Mouse (Mus musculus) activated CD4-positive, CD25-positive, alpha-beta regulatory T cell, adult 4 months (primary cell): Measurements from ENCODE around the gene Pex12. TPM values are rescaled to one million over a fixed set of nuclear protein-coding genes. Genes with fewer than 3 reads are reported as not detected.
"Not testable (repeated sequence)": the region's sequence is repeated elsewhere in the genome, so short reads cannot be mapped to it uniquely, and the experiment has no call there.

Source experiments
- ATAC-seq: one replicate; pipeline ENCODE4 v1.8.0; 2017
- polyA plus RNA-seq, 2 experiments: library from polyadenylated mRNA; unstranded; fragments of 100-300 nt; shearing (Covaris generic); gene quantifications; one replicate each; pipeline ENCODE4 v1.2.1; 2017

Gene Pex12
- 10 to 100 TPM; 12.2 to 16.4 TPM for polyA plus RNA-seq

GRCm38 (mm10) chr11:83302526-83303251 lies at the start of gene Pex12:
TSS of gene Pex12 (minus strand) at chr11:83302586.
- peak; percentile 79 for ATAC-seq

DNA sequence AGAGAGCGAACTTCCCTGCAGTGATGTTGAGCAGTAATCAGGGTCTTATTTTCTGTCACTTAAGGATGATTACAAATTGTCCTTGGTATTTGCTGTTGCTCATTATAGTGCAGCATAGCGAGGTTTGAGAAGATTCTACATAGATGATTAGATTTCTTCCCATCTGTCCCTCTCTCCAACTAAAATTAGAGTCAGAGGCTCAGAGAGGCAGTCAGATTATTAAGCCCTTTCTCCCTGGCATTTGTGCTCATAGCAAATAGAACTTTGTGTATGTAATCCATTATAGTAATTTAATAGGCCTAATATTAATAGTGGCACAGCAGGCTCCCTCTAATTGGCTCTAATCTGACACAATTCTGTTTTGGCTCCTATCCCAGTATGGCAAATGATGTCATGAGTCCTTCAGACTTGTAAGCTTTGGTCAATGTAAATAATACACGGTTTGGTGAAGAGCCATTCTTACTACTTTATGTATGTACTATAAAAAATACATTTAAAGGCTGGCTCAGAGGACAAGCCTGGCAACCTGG lies 39.4 kb upstream of the Pex12 start:
- no peak for ATAC-seq

GRCm38 (mm10) chr11:83339705-83340104 lies 37.3 kb upstream of the Pex12 start:
- ATAC-seq: no peak

GRCm38 (mm10) chr11:83335826-83336225 lies 33.4 kb upstream of the Pex12 start:
- no peak for ATAC-seq

GRCm38 (mm10) chr11:83327427-83327826 lies 25.0 kb upstream of the Pex12 start:
- ATAC-seq: no peak

- ATAC-seq: not testable (repeated sequence)
Measured at GRCm38 (mm10) chr11:83326692-83327091, 24.3 kb upstream of the Pex12 start.

DNA sequence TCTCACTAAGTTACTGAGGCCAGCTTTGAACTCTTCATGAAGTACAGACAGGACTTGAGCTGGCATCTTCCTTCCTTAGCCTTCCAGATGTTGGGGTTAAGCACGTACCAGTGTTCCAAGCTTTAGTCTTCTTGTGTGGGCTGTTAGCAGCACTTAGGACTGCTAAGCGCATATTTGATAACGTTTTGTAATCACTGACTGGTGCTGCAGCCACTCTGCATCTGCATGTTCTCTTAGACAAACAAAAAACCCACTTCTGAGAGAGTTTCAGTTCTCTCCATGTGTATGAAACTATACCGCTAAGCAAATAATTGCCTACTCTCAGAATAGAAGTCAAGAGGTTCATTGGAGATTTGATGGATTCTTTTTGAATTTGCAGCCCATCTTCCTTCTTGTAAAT lies 16.7 kb upstream of the Pex12 start:
- no peak for ATAC-seq

DNA sequence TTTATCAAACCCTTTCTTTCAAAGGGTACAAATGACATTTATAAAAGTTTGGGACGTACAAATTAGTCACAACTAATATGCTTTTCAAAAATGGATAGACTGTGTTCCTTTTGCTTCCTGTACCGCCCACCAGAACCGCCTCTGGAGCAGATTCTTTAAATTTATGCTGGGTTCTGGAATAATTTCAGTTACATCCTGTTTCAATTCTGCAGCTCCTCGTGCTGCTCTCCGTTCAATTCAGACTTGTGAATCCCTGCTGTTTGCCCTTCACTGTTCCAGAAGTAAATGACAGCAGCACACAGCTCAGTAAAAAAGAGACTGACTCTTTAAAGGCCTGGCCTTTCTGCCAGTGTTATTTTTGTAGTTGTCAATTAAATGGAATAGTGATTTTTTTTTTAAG lies 10.1 kb upstream of the Pex12 start:
- ATAC-seq: no peak

DNA sequence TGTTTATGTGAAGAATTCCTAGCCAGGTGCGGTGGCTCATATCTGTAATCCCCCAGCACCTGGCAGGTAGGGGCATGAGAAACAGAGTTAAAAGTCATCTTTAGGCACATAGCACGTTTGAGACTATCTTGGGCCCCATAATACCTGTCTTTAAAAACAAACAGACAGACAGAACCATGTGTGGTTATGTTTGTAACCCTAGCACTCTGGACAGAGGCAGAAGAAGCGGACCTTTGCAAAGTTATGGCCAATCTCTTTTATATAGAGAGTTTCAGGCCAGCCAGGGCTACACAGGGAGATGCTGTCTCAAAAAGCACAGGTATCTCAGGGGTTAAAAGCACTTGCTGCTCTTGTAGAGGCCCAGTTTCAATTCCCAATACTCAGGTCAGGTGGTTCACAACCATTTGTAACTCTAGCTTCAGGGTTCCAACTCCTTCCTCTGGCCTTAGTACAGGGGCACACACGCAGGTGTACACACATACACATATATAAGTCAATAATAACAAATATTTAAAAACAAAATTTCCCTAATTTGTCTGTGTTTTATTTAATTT lies 4.4 kb upstream of the Pex12 start:
- ATAC-seq: no peak

- ATAC-seq: no peak
Measured at GRCm38 (mm10) chr11:83304485-83304884, 2.1 kb upstream of the Pex12 start.

- ATAC-seq: no peak
Measured at GRCm38 (mm10) chr11:83303751-83304150, 1.4 kb upstream of the Pex12 start.

DNA sequence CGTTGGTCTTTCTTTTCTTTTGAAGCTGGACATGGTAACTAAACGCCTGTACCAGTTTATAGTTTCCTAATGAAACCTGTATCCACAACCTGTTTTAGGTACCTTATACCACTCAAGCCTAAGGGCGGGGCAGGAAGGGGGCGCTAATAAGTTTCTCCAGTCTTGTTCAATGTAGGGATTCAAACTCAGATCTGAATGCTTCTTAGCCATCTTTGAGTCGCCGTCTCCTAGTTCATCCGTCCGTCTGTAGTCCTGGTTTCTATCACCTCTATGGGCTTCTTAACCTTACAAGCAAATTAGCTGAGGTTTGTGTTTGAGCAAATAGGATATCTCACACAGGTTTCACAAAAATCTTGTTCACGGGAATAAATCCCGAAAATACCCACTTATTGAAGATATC lies 262 bp downstream of the Pex12 start:
- no peak for ATAC-seq

- no peak for ATAC-seq
Measured at GRCm38 (mm10) chr11:83301431-83301831, 955 bp downstream of the Pex12 start.

DNA sequence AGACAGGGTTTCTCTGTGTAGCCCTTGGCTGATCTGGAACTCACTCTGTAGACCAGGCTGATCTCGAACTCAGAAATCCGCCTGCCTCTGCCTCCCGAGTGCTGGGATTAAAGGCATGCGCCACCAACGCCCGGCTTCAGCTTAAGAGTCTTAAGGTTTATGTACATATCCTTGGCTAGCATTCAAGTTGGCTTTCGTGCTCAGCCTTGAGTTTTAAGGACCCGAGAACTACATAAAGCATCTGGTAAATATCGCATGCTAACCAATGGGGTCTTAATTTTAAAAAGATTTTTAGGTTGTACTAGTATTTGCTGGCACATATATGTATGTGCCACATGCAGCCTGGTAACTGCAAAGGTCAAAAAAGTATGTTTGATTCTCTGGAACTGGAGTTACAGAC lies 2.7 kb downstream of the Pex12 start:
- no peak for ATAC-seq

- peak; percentile 81 for ATAC-seq
Measured at GRCm38 (mm10) chr11:83298225-83299195, 3.9 kb downstream of the Pex12 start, which contains the start of gene Ap2b1. TSS of gene Ap2b1 (plus strand) at chr11:83299024.

DNA sequence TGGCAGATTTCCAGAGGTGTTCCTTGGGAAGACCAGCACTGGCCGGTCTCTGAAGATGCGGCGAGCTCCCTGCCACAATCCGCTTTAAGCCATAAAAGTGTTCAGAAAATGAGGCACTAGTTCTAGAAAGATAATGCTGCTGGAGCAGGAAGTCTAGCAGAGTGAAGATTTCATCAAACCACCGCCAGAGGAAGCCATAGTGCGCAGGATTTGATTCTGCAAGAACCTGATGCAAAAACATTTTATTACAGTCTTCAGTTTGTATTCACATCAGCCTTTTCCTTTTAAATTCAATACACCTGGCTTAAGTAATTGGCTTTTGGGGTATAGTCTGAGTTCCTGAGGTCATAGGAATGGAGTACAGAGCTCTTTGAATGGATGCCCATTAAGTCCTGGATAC lies 4.6 kb downstream of the Pex12 start:
- no peak for ATAC-seq

GRCm38 (mm10) chr11:83294133-83294532 lies 8.3 kb downstream of the Pex12 start:
- ATAC-seq: no peak

DNA sequence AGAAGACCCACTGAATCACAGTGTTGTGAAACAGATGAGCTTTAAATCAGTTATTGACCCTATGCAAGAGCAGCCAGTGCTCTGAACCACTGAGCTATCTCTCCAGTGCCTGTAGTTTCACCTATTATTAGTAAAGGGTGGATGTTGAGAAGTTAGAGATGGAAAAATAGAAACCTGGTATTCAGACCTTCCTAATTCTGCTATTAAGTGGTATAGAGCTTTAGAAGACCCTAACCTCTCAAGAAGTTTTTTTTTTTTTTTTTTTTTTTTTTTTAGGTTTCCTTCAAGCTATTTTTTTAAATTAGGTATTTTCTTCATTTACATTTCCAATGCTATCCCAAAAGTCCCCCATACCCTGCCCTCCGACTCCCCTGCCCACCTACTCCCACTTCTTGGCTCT lies 9.2 kb downstream of the Pex12 start:
- no peak for ATAC-seq

DNA sequence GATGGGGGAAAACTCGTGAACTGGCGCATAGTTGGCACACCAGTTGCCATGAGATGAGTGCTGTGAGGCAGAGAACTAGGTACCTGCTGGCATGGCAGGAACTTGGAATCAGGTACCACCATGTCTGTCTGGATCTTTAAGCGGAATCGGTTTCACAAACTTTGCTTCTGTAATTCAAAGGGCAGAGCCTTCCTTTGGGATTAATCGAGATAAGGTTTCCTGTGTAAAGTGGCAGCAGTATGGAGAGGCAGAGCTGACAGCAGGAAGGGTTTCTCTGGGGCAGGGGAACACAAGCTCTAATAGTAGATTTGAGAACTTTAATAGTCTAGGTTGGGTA lies 10.2 kb downstream of the Pex12 start:
- no peak for ATAC-seq

GRCm38 (mm10) chr11:83291375-83292250 lies 10.8 kb downstream of the Pex12 start:
- ATAC-seq: peak; percentile 100

GRCm38 (mm10) chr11:83289633-83290032 lies 12.8 kb downstream of the Pex12 start:
- no peak for ATAC-seq

DNA sequence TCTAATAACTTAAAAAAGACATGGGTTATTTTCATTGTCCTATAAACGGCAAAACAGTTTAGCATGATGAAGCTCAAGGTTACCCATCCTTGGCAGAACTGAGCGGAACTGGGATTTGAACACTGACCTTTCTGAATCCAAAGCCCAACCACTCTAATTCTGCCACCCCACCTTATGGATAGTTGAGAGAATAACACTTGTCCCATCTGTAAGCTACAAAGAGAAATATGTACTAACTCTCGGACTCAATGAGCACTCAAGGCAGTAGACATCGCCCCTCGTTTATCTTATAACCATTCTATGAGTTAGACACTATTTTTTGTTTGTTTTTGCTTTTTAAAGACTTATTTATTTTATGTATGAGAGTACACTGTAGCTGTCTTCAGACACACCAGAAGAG lies 13.3 kb downstream of the Pex12 start:
- no peak for ATAC-seq
